Mouse (Mus musculus) heart, postnatal 0 days (tissue): ENCODE measurements around the gene Dhx16. TPM values are rescaled to one million over a fixed set of nuclear protein-coding genes. Genes with fewer than 3 reads are reported as not detected.
A peak's percentile ranks its signal among the peaks of the same experiment; 100 is the strongest.
"Not testable (repeated sequence)": the region's sequence is repeated elsewhere in the genome, so short reads cannot be mapped to it uniquely, and the experiment has no call there.

Source experiments
- ATAC-seq: fragments of 200-750 bp; cut with Nextera tagmentation; 2 replicates; pipeline ENCODE4 v1.8.0; 2017; ENCODE audit warnings: low read depth, moderate number of reproducible peaks, moderate library complexity; ENCODE audit not compliant: insufficient read depth
- DNase-seq: peaks from one replicate; pipeline ENCODE4 v3.0.0-alpha.2; 2016; ENCODE audit warnings: low spot score
- H3K27ac ChIP-seq: fragments of 300-500 bp; sonication (generic); 2 replicates; pipeline ENCODE4 v1.5.1; 2014; ENCODE audit warnings: low read depth, mild to moderate bottlenecking
- H3K27me3 ChIP-seq: fragments of 300-500 bp; sonication (generic); 2 replicates; pipeline ENCODE4 v1.6.1; 2014; ENCODE audit warnings: low read length, mixed read lengths; ENCODE audit not compliant: control insufficient read depth, insufficient read depth
- H3K36me3 ChIP-seq: fragments of 300-500 bp; sonication (generic); replicated peaks from 2 replicates; pipeline ENCODE4 v1.6.1; 2014; ENCODE audit warnings: low read length, mixed read lengths; ENCODE audit not compliant: control insufficient read depth, insufficient read depth
- H3K4me1 ChIP-seq: fragments of 300-500 bp; sonication (generic); 2 replicates; pipeline ENCODE4 v1.6.1; 2014; ENCODE audit warnings: antibody characterized with exemption; ENCODE audit not compliant: control insufficient read depth, insufficient read depth
- H3K4me2 ChIP-seq: fragments of 300-500 bp; sonication (generic); 2 replicates; pipeline ENCODE4 v1.6.1; 2014; ENCODE audit warnings: low read depth, mild to moderate bottlenecking, low read length, moderate library complexity
- H3K4me3 ChIP-seq: fragments of 300-500 bp; sonication (generic); 2 replicates; pipeline ENCODE4 v1.5.1; 2014; ENCODE audit warnings: low read depth, low read length
- H3K9ac ChIP-seq: fragments of 300-500 bp; sonication (generic); replicated peaks from 2 replicates; pipeline ENCODE4 v1.6.1; 2014; ENCODE audit warnings: low read depth, low read length, mixed read lengths
- H3K9me3 ChIP-seq: fragments of 300-500 bp; sonication (generic); replicated peaks from 2 replicates; pipeline ENCODE4 v1.6.1; 2016; ENCODE audit warnings: low read length; ENCODE audit not compliant: control insufficient read depth
- CTCF ChIP-seq: IDR thresholded peaks from 2 replicates; pipeline ENCODE4 v1.5.1; 2016; ENCODE audit warnings: antibody characterized with exemption, control low read depth, low read depth
- EP300 ChIP-seq: IDR thresholded peaks from 2 replicates; pipeline ENCODE4 v1.6.1; 2016; ENCODE audit warnings: antibody characterized with exemption, low read depth
- WGBS: fragments of 180-500 bp; shearing (Covaris S2); extraction: QIAGEN DNeasy Blood & Tissue Kit; methylation state at CpG from one replicate; pipeline ENCODE4 v1.1.7; 2014; 5-methylcytosine and 5-hydroxymethylcytosine counted together
- microRNA counts: library from miRNA; unstranded; fragments of <30 nt; microRNA quantifications from one replicate; lab custom pipeline; 2015
- microRNA-seq: library from miRNA; unstranded; fragments of <30 nt; microRNA quantifications from one replicate; pipeline ENCODE4, GENCODE M21; 2016
- polyA plus RNA-seq: library from polyadenylated mRNA; unstranded; fragments of >200 nt; fragmentation: Nextera tagmentation; extraction: Ambion mirVana; gene quantifications from 2 replicates; pipeline ENCODE4 v1.2.1, GENCODE M21; 2015
- total RNA-seq: library from RNA; depleted of rRNA; stranded (reverse); fragments of >200 nt; gene quantifications from 2 replicates; pipeline ENCODE4 v1.2.3, GENCODE M21; 2014; ENCODE audit warnings: low replicate concordance; rRNA removed

Dhx16 gene
- total and polyA plus RNA-seq, 2 experiments from 2014 or later: 15.0 to 18.2 TPM

DNA sequence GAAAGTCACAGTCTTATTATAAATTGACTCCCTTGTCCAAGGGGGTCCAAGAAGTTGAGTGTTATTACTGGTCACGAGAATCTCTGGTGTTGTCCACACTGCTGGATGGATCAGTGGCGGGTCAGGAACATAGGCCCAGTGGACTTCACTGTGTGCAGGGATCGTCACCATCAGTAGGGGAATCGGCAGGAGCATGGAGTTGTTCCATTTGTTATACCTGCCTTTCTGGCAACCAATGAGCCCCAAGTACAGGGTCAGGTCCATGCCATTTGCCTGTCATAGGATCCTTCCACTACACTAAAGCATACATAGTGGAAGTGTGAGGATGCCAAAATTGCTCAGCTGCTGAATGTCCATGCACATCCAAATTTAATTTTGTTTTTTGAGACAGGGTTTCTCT lies 53.0 kb downstream of the Dhx16 start:
- H3K9ac ChIP-seq: no peak overlapping the region
- H3K9me3 ChIP-seq: no peaks in the 10 kb centered on the region
- H3K27me3 ChIP-seq: no peaks in the 10 kb centered on the region
- peaks cover 35% of the 10 kb centered on the region for H3K36me3 ChIP-seq
- no peaks in the 10 kb centered on the region for H3K4me1 ChIP-seq
- DNase-seq: no peak
- no peak for ATAC-seq
- H3K27ac ChIP-seq: no peak overlapping the region
- no peak overlapping the region for H3K4me2 ChIP-seq
- TF ChIP-seq EP300 (no peak), CTCF (no peak)
- WGBS: 93% methylated on average over 4 of the region's 4 CpGs
- no peak overlapping the region for H3K4me3 ChIP-seq

GRCm38 (mm10) chr17:35935763-35936162 lies 56.1 kb downstream of the Dhx16 start:
- H3K9ac ChIP-seq, H3K4me1 ChIP-seq, H3K36me3 ChIP-seq, H3K4me3 ChIP-seq, DNase-seq, H3K9me3 ChIP-seq, ATAC-seq, H3K27me3 ChIP-seq, H3K4me2 ChIP-seq, H3K27ac ChIP-seq: not testable (repeated sequence)
- 87% methylated on average over 14 of the region's 14 CpGs for WGBS

- TF ChIP-seq CTCF (peak; percentile 77), EP300 (no peak)
- Histone ChIP-seq H3K27ac (no peak overlapping the region), H3K4me1 (no peaks in the 10 kb centered on the region), H3K4me3 (no peak overlapping the region), H3K36me3 (no peaks in the 10 kb centered on the region), H3K9me3 (no peaks in the 10 kb centered on the region), H3K27me3 (no peaks in the 10 kb centered on the region), H3K9ac (no peak overlapping the region), H3K4me2 (no peak overlapping the region)
- 27% methylated on average over 2 of the region's 2 CpGs for WGBS
- ATAC-seq (peak; percentile 55; the same call in 1 of the 2 replicates), DNase-seq (peak; percentile 68)
These were observed 58.2 kb downstream of the Dhx16 start for GRCm38 (mm10) chr17:35937700-35938348.

- Histone ChIP-seq H3K9ac (no peak overlapping the region), H3K36me3 (no peaks in the 10 kb centered on the region), H3K4me1 (no peaks in the 10 kb centered on the region), H3K4me2 (no peak overlapping the region), H3K4me3 (no peak overlapping the region), H3K27me3 (no peaks in the 10 kb centered on the region), H3K27ac (no peak overlapping the region), H3K9me3 (no peaks in the 10 kb centered on the region)
- 57% methylated on average over 2 of the region's 2 CpGs for WGBS
- ATAC-seq (no peak), DNase-seq (no peak)
- TF ChIP-seq EP300 (no peak), CTCF (no peak)
These were observed 59.5 kb downstream of the Dhx16 start for GRCm38 (mm10) chr17:35939108-35939507.

DNA sequence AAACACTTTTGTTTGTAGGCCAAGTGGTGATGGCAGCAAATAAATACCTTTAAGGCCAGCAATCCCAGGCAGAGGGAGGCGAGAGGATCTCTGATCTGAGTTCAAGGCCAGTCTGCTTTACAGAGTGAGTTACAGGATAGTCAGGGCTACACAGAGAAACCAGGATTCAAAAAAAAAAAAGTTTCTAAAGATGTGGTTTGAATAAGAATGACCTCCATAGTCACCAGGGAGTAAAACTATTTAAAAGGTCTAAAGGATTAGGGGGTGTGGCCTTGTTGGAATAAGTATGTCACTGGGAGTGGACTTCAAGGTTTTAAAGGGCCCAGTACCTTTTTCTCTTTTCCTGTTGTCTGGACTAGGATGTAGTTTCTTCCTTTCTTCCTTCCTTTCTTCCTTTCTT lies 60.3 kb downstream of the Dhx16 start:
- Histone ChIP-seq H3K9me3 (no peaks in the 10 kb centered on the region), H3K36me3 (no peaks in the 10 kb centered on the region), H3K4me2 (no peak overlapping the region), H3K27ac (no peak overlapping the region), H3K27me3 (no peaks in the 10 kb centered on the region), H3K4me1 (no peaks in the 10 kb centered on the region), H3K9ac (no peak overlapping the region), H3K4me3 (no peak overlapping the region)
- DNase-seq: no peak
- TF ChIP-seq EP300 (no peak), CTCF (no peak)
- no peak for ATAC-seq
- WGBS: 66% methylated on average over 1 of the region's 1 CpGs

MicroRNAs within 50 kb of the gene (microRNA counts, 519-probe panel; counts per million panel counts)
- microRNA mmu-miR-1894-3p (lab: Ali Mortazavi, UCI) (not detected), microRNA mmu-miR-1894-5p (lab: Ali Mortazavi, UCI) (not detected)

Small RNA genes within 50 kb of the gene (microRNA-seq; reads per million reads assigned to microRNA genes)
- gene Gm28033: not detected
- gene Mir1894: not detected

Other genes starting within 250 kb of the Dhx16 start
- gene Mucl3, start 236.1 kb upstream of the Dhx16 start, total RNA-seq: not detected in 2 replicates
- gene Mucl3, start 236.1 kb upstream of the Dhx16 start, polyA plus RNA-seq: not detected in 2 replicates
- 25.5 and 59.8 TPM in 2 replicates for gene Vars2, start 212.2 kb upstream of the Dhx16 start, total RNA-seq
- gene Vars2, start 212.2 kb upstream of the Dhx16 start, polyA plus RNA-seq: 9.4 and 9.8 TPM in 2 replicates
- gene Gtf2h4, start 206.1 kb upstream of the Dhx16 start, total RNA-seq: 21.0 and 24.2 TPM in 2 replicates
- 18.0 and 21.2 TPM in 2 replicates for gene Gtf2h4, start 206.1 kb upstream of the Dhx16 start, polyA plus RNA-seq
- gene Ddr1, start 175.2 kb upstream of the Dhx16 start, total RNA-seq: 105 and 206 TPM in 2 replicates
- 63.9 and 71.8 TPM in 2 replicates for gene Ddr1, start 175.2 kb upstream of the Dhx16 start, polyA plus RNA-seq
- gene Ier3, start 58.1 kb upstream of the Dhx16 start, total RNA-seq: 41.7 and 50.5 TPM in 2 replicates
- gene Ier3, start 58.1 kb upstream of the Dhx16 start, polyA plus RNA-seq: 70.7 and 79.4 TPM in 2 replicates
- 161 and 163 TPM in 2 replicates for gene Flot1, start 56.6 kb upstream of the Dhx16 start, total RNA-seq
- gene Flot1, start 56.6 kb upstream of the Dhx16 start, polyA plus RNA-seq: 122 and 132 TPM in 2 replicates
- 1,043 and 1,325 TPM in 2 replicates for gene Tubb5, start 41.5 kb upstream of the Dhx16 start, total RNA-seq
- gene Tubb5, start 41.5 kb upstream of the Dhx16 start, polyA plus RNA-seq: 259 and 267 TPM in 2 replicates
- 5.4 and 25.0 TPM in 2 replicates for gene Mdc1, start 38.3 kb upstream of the Dhx16 start, total RNA-seq
- 2.3 and 3.0 TPM in 2 replicates for gene Mdc1, start 38.3 kb upstream of the Dhx16 start, polyA plus RNA-seq
- 16.1 and 36.2 TPM in 2 replicates for gene Nrm, start 18.5 kb upstream of the Dhx16 start, total RNA-seq
- gene Nrm, start 18.5 kb upstream of the Dhx16 start, polyA plus RNA-seq: 18.0 and 21.6 TPM in 2 replicates
- 30.0 and 35.0 TPM in 2 replicates for gene Ppp1r18, start 14.2 kb upstream of the Dhx16 start, total RNA-seq
- gene Ppp1r18, start 14.2 kb upstream of the Dhx16 start, polyA plus RNA-seq: 10.0 and 11.6 TPM in 2 replicates
- gene 2310061I04Rik, start 17.6 kb downstream of the Dhx16 start, total RNA-seq: 32.5 and 36.6 TPM in 2 replicates
- 51.9 and 53.1 TPM in 2 replicates for gene 2310061I04Rik, start 17.6 kb downstream of the Dhx16 start, polyA plus RNA-seq
- gene Atat1, start 30.3 kb downstream of the Dhx16 start, total RNA-seq: 28.6 and 31.0 TPM in 2 replicates
- gene Atat1, start 30.3 kb downstream of the Dhx16 start, polyA plus RNA-seq: 19.1 and 19.8 TPM in 2 replicates
- gene Mrps18b, start 36.6 kb downstream of the Dhx16 start, total RNA-seq: 38.0 and 73.7 TPM in 2 replicates
- gene Mrps18b, start 36.6 kb downstream of the Dhx16 start, polyA plus RNA-seq: 68.6 and 77.0 TPM in 2 replicates
- 11.2 and 20.7 TPM in 2 replicates for gene Ppp1r10, start 36.6 kb downstream of the Dhx16 start, total RNA-seq
- gene Ppp1r10, start 36.6 kb downstream of the Dhx16 start, polyA plus RNA-seq: 14.8 and 20.2 TPM in 2 replicates
- gene Abcf1, start 89.9 kb downstream of the Dhx16 start, total RNA-seq: 44.0 and 47.0 TPM in 2 replicates
- gene Abcf1, start 89.9 kb downstream of the Dhx16 start, polyA plus RNA-seq: 68.5 and 74.5 TPM in 2 replicates
- 18.7 and 27.2 TPM in 2 replicates for gene Gnl1, start 100.0 kb downstream of the Dhx16 start, total RNA-seq
- 26.2 and 30.0 TPM in 2 replicates for gene Gnl1, start 100.0 kb downstream of the Dhx16 start, polyA plus RNA-seq
- gene Prr3, start 100.4 kb downstream of the Dhx16 start, total RNA-seq: 0.61 and 20.4 TPM in 2 replicates
- gene Prr3, start 100.4 kb downstream of the Dhx16 start, polyA plus RNA-seq: 6.7 and 8.6 TPM in 2 replicates
- 6.2 TPM in 1 of 2 replicates, not detected in the other for gene H2-T24, start 140.7 kb downstream of the Dhx16 start, total RNA-seq
- 1.8 TPM in 2 replicates for gene H2-T24, start 140.7 kb downstream of the Dhx16 start, polyA plus RNA-seq
- 19.2 and 34.8 TPM in 2 replicates for gene H2-T23, start 153.0 kb downstream of the Dhx16 start, total RNA-seq
- 10.3 and 10.8 TPM in 2 replicates for gene H2-T23, start 153.0 kb downstream of the Dhx16 start, polyA plus RNA-seq
- 17.4 and 19.6 TPM in 2 replicates for gene H2-T22, start 162.9 kb downstream of the Dhx16 start, total RNA-seq
- gene H2-T22, start 162.9 kb downstream of the Dhx16 start, polyA plus RNA-seq: 8.2 and 8.4 TPM in 2 replicates
- not detected in 2 replicates for gene Gm6034, start 163.1 kb downstream of the Dhx16 start, total RNA-seq
- gene Gm6034, start 163.1 kb downstream of the Dhx16 start, polyA plus RNA-seq: not detected in 2 replicates
- not detected in 2 replicates for gene Gm11127, start 178.6 kb downstream of the Dhx16 start, total RNA-seq
- gene Gm11127, start 178.6 kb downstream of the Dhx16 start, polyA plus RNA-seq: not detected in 2 replicates
- 0.35 TPM in 1 of 2 replicates, not detected in the other for gene Gm19684, start 241.9 kb downstream of the Dhx16 start, total RNA-seq
- gene Gm19684, start 241.9 kb downstream of the Dhx16 start, polyA plus RNA-seq: not detected in 2 replicates
- gene Gm7030, start 249.6 kb downstream of the Dhx16 start, total RNA-seq: not detected in 2 replicates
- gene Gm7030, start 249.6 kb downstream of the Dhx16 start, polyA plus RNA-seq: not detected in 2 replicates